Mouse (Mus musculus) forebrain, embryonic 10.5 days (tissue): Measurements from ENCODE around the gene Fam219b. TPM values are rescaled to one million over a fixed set of nuclear protein-coding genes. Genes with fewer than 3 reads are reported as not detected.

Experiments used
- DNase-seq: peaks from one replicate; pipeline ENCODE4 v3.0.0-alpha.2; 2017; ENCODE audit warnings: low spot score; ENCODE audit errors: extremely low spot score
- H3K27ac ChIP-seq: fragments of 300-500 bp; sonication (generic); 2 replicates; pipeline ENCODE4 v1.5.1; 2016; ENCODE audit warnings: mild to moderate bottlenecking
- H3K27me3 ChIP-seq: fragments of 300-500 bp; sonication (generic); 2 replicates; pipeline ENCODE4 v1.6.1; 2016; ENCODE audit warnings: mild to moderate bottlenecking; ENCODE audit not compliant: poor library complexity, severe bottlenecking
- H3K36me3 ChIP-seq: fragments of 300-500 bp; sonication (generic); replicated peaks from 2 replicates; pipeline ENCODE4 v1.6.1; 2016; ENCODE audit warnings: mild to moderate bottlenecking, moderate library complexity
- H3K4me1 ChIP-seq: fragments of 300-500 bp; sonication (generic); 2 replicates; pipeline ENCODE4 v1.6.1; 2016
- H3K4me3 ChIP-seq: fragments of 300-500 bp; sonication (generic); 2 replicates; pipeline ENCODE4 v1.5.1; 2016; ENCODE audit warnings: mild to moderate bottlenecking, moderate library complexity
- H3K9me3 ChIP-seq: fragments of 300-500 bp; sonication (generic); 2 replicates; pipeline ENCODE4 v1.6.1; 2016; ENCODE audit warnings: mild to moderate bottlenecking, moderate library complexity
- WGBS: fragments of 180-500 bp; shearing (Covaris S2); methylation state at CpG from one replicate; pipeline ENCODE4 v1.1.7; 2016; 5-methylcytosine and 5-hydroxymethylcytosine counted together
- polyA plus RNA-seq: library from polyadenylated mRNA; unstranded; fragments of >200 nt; fragmentation: Nextera tagmentation; extraction: Ambion mirVana; gene quantifications from 2 replicates; pipeline ENCODE4 v1.2.1, GENCODE M21; 2016

Fam219b gene
- polyA plus RNA-seq, 1 experiment from 2014 or later = 18.7 TPM

DNA sequence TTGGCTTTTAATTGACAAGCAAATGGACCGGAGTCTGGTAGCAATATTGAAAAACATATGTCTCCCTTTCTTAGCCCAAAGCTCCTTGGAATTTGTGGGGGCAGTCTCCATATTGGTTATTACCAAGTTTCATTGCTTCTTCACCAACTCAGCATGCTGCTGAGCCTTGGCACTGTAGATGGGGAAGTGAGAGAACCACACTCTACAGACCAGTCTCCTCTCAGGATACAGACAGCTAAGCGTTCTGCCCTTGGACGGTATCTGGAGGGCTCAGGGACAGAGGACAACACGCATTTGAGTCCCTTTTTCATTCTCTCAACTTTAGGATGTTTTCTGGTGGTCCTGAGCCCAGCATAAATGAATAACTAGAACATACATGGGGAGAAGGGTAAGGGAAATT is 21.3 kb downstream of the Fam219b start:
- Histone ChIP-seq H3K27ac (no peak overlapping the region), H3K4me3 (no peak overlapping the region), H3K9me3 (no peaks in the 10 kb centered on the region), H3K36me3 (no peaks in the 10 kb centered on the region), H3K4me1 (peaks cover 41% of the 10 kb centered on the region), H3K27me3 (no peaks in the 10 kb centered on the region)
- DNase-seq = no peak
- 93% methylated on average over 4 of the region's 4 CpGs for WGBS

DNA sequence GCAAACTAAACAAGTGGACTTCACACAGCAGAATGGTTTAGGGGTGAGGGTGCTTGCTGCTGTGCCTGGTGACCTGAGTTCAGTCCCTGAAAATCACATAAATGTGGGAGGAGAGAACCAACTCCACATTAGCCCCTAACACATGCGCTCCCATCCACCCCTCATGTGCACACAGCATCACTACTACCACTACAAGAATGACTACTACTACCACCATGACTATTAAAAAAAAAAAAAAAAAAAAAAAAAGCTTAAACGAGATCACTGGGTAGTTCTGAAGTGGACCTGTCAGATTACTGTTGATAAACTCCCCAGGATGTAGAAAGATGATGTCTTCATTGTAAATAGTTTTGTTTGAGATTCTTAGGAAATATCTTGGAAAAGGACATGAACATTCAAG is 22.2 kb downstream of the Fam219b start:
- H3K27me3 ChIP-seq = no peaks in the 10 kb centered on the region
- peaks cover 33% of the 10 kb centered on the region for H3K4me1 ChIP-seq
- H3K36me3 ChIP-seq = no peaks in the 10 kb centered on the region
- no peak overlapping the region for H3K27ac ChIP-seq
- no peak for DNase-seq
- H3K9me3 ChIP-seq = no peaks in the 10 kb centered on the region
- no peak overlapping the region for H3K4me3 ChIP-seq
- WGBS = 70% methylated on average over 2 of the region's 2 CpGs

DNA sequence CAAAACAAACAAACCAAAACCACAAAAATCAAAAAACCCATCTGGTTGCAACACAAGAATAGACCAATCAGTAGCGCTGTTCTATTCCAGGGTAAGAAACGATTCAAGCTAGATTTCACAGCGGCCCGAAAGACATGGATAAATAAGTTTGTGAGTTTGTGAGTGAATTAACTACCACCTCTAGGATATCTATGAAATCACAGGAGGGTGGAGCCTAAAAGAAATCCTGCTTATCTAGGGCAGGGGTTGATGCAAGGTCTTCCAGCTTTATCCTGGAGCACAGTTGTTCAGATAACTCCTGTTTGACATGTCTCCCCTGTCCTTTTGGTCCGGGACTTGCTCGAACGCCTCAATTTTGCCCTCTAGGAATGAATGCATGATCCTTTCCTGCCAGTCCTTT is 22.9 kb downstream of the Fam219b start:
- peak overlapping the region; percentile 90 for H3K27ac ChIP-seq
- H3K4me1 ChIP-seq = peaks cover 26% of the 10 kb centered on the region
- 29% methylated on average over 7 of the region's 7 CpGs for WGBS

DNA sequence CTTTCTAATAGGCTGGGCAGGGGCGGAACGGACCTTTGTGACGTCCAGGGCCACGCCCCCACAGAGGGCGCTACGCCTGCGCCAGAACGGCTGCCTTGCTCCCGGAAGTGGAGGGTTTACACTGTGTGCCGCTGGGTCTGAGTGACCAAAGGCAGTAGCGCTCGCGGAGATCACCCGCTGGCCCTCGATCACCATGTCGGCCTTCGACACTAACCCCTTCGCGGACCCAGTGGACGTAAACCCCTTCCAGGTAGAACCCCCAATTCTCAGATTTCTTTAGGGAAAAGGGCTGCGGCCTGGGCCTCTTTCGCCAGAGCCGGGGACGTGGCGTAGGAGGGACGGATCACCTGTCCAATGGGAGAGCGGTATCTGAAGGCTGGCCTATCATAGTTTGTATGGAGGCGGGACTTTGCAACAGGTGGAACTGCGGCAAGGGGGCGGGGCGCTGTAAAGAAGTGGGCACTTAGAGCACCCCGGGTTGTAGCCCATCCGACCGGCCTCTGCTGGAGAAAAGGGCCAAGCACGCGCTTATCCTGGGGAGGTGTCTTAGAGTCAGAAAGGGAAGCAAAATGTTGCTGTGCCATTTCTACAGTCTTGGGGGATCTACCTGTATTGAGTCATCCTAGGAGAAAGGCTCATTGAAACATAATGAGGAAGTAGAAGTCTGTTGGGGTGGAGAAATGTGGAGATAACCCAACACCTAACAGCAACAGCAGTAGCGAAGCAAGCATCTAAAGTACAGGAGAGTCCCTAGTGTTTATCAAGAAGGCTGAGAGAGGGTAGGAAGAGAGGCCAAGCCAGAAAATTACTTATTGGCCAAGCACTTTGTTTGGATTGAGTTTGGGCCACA is 23.8 kb downstream of the Fam219b start, which contains the start of gene Scamp2:
TSS of gene Scamp2 (plus strand) at position 83 of the 850 bp plus-strand sequence.
- 0 out of 2 replicates have a peak, but pooled peaks cover 3% of the 10 kb centered on the region for H3K36me3 ChIP-seq
- peaks cover 30% of the 10 kb centered on the region for H3K4me1 ChIP-seq
- 1% methylated on average over 37 of the region's 37 CpGs for WGBS

More for the DNA sequence above, 22.9 kb downstream of the Fam219b start:
- Histone ChIP-seq H3K27me3 (no peaks in the 10 kb centered on the region), H3K4me3 (peak overlapping the region; percentile 74), H3K9me3 (no peaks in the 10 kb centered on the region), H3K36me3 (no peaks in the 10 kb centered on the region)
- no peak for DNase-seq

DNA sequence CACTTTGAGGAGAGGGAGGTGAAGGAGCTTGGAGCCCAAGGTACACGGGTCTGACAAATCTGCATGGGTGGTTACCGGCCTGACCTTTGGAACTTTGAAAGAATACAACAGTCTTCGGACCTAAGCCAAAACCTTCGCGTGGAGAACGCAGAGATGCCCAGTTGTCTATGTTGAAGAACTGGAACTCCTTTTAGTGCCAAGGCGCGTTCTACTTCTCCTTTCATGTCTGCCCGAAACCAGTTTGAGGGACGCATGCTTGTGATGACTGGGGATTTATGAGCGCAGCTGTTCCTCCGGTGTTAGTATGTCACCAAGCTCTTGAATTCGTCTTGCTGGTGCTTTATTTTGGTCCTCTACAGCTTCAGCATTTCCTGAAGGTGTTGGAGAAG is 24.4 kb downstream of the Fam219b start:
- H3K27ac ChIP-seq = peak overlapping the region; percentile 90; the same call in 1 of the 2 replicates
- no peak for DNase-seq
- H3K9me3 ChIP-seq = no peaks in the 10 kb centered on the region
- H3K27me3 ChIP-seq = no peaks in the 10 kb centered on the region
- peaks cover 30% of the 10 kb centered on the region for H3K4me1 ChIP-seq
- H3K4me3 ChIP-seq = peak overlapping the region; percentile 74
- WGBS = 81% methylated on average over 13 of the region's 13 CpGs
- 0 out of 2 replicates have a peak, but pooled peaks cover 3% of the 10 kb centered on the region for H3K36me3 ChIP-seq

More for the DNA sequence above, 23.8 kb downstream of the Fam219b start, which contains the start of gene Scamp2:
- Histone ChIP-seq H3K4me3 (peak within 1 kb of the TSS; percentile 74), H3K27ac (peak within 1 kb of the TSS; percentile 90), H3K9me3 (no peaks in the 10 kb centered on the region), H3K27me3 (no peaks in the 10 kb centered on the region)
- peak; percentile 95 for DNase-seq

DNA sequence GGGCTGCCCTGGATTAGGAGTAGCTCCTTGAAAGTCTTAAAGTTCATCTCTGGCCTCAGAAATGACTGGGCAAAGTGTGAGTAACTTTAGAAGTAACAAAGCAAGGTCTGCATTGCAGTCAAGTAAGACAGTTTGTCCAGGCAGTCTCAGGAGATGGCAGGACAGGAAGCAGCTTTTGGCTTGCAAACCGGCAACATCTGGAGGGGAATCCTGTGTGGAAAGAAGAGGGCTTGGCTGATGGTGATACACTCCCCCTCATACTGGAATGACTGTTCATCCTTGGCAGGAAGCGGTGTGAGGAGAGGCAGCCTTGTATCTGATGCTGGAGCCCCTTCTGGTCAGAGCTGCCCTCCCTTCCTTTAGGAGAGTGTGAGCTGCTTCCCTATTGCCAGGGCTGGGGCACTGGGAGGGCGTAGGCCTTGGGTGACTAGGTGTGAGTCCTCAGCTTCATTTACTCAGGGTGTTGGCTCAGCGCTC is 25.6 kb downstream of the Fam219b start:
- Histone ChIP-seq H3K9me3 (no peaks in the 10 kb centered on the region), H3K27me3 (no peaks in the 10 kb centered on the region), H3K36me3 (peaks cover 6% of the 10 kb centered on the region), H3K4me3 (no peak overlapping the region), H3K27ac (no peak overlapping the region), H3K4me1 (peaks cover 30% of the 10 kb centered on the region)
- DNase-seq = no peak
- 87% methylated on average over 4 of the region's 4 CpGs for WGBS

DNA sequence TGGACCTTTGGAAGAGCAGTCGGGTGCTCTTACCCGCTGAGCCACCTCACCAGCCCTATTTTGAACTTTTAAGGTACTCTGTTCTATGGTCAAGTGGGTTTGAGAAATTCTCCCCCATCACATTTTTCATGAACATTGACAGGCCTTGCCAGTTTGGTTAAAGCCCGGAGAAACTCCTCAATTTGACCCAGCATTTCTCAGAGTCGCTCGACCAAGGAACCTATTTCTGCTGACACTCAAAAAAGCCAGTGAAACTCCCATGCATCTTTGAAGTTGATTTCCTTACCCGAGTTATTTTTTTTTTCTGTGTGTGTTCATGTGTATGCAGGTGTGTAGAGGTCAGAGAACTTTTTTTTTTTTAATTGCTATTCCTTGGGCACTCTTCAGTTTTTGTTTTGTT is 27.3 kb downstream of the Fam219b start:
- no peaks in the 10 kb centered on the region for H3K9me3 ChIP-seq
- H3K36me3 ChIP-seq = peaks cover 22% of the 10 kb centered on the region
- H3K4me1 ChIP-seq = peaks cover 30% of the 10 kb centered on the region
- no peak overlapping the region for H3K4me3 ChIP-seq
- no peaks in the 10 kb centered on the region for H3K27me3 ChIP-seq
- 89% methylated on average over 6 of the region's 6 CpGs for WGBS
- no peak overlapping the region for H3K27ac ChIP-seq
- no peak for DNase-seq

DNA sequence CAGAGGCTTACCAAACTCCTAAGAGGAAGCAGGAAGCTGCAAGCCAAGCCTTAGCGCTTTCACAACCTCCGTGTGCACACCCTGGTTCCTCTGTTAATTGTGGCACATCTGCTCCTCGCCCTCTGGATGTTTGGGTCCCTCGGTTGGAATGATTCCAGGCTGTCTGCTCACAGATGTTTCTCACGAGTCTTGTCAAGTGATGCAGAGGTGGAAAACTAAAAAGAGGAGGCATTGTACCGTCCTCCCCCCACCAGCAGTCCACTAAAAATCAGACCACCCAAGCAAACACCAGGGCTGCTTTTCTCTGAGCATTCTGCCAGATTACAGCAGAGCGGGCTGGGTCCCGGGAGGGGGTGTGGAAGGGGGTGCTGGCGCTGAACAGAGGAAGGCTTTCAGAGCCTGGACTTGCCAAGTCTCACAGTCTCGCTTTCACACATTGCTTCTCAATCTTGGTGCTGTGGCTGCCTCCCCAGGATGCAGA is 28.5 kb downstream of the Fam219b start:
- Histone ChIP-seq H3K27me3 (no peaks in the 10 kb centered on the region), H3K36me3 (peaks cover 34% of the 10 kb centered on the region), H3K4me3 (no peak overlapping the region), H3K27ac (0 out of 2 replicates have a peak overlapping the region, but pooled peaks have one; percentile 11), H3K9me3 (no peaks in the 10 kb centered on the region), H3K4me1 (peaks cover 24% of the 10 kb centered on the region)
- WGBS = 66% methylated on average over 10 of the region's 10 CpGs
- DNase-seq = no peak

DNA sequence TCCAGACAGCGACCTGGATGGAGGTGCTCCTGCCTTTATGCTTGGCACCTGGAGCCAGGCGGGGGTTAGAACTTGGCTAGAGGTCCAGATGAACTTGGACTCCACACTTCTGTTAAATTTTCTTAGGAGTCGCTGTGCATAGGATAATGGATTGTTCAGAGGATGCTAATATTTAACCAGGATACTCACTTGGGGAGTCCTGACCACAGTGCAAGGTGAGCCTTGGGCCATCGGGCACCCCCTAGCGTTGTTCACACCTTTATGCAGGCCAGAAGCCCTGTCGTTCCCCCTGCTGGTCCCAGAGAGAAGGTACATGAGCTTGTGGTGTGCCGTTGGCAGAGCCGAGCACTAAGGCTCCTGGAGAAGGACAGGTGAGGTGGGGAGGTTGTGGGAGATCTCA is 29.5 kb downstream of the Fam219b start:
- no peak overlapping the region for H3K4me3 ChIP-seq
- no peaks in the 10 kb centered on the region for H3K9me3 ChIP-seq
- H3K27me3 ChIP-seq = no peaks in the 10 kb centered on the region
- H3K4me1 ChIP-seq = peaks cover 17% of the 10 kb centered on the region
- no peak for DNase-seq
- no peak overlapping the region for H3K27ac ChIP-seq
- peaks cover 43% of the 10 kb centered on the region for H3K36me3 ChIP-seq
- 59% methylated on average over 8 of the region's 8 CpGs for WGBS

DNA sequence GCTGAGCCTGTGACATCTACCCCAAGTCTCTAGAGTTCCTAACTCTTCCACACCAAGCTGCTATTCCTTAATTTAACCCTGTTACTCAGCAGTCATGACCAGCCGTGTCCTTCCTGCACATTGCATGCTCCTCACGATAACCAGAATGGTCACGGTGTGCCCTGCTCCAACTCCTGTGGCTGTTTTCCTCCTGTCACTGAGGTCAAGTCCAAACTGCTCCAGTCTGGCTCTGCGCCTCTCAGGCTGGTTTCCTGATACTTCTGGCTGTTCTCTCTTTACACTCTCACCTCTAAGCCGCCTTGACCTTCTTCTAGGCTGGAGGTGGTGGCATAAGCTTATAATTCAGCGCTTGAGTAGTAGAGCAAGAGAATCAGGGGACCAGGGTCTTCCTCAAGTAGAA is 31.2 kb downstream of the Fam219b start:
- H3K27ac ChIP-seq = no peak overlapping the region
- DNase-seq = no peak
- no peaks in the 10 kb centered on the region for H3K9me3 ChIP-seq
- H3K27me3 ChIP-seq = no peaks in the 10 kb centered on the region
- H3K4me3 ChIP-seq = no peak overlapping the region
- H3K36me3 ChIP-seq = peaks cover 51% of the 10 kb centered on the region
- H3K4me1 ChIP-seq = peaks cover 3% of the 10 kb centered on the region
- 97% methylated on average over 6 of the region's 6 CpGs for WGBS

DNA sequence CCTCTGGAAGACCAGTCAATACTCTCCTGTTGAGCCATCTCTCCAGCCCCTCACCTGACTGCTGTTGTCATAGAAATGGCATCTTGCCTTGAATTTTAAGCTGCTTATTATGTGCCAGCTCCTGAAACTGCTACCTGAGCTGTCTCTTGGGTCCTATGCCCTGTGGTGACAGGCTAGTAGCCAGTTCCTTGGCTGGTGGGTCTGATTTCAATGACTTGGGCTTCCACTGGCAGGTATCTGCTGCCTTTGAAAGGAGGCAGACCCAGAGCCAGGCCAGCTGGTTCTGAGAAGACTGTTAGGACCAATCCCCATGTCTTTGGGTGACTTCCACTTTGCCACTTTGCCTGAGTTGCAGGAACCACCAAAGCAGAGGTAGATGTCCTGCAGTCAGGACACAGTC is 37.1 kb downstream of the Fam219b start:
- no peak overlapping the region for H3K4me3 ChIP-seq
- H3K4me1 ChIP-seq = no peaks in the 10 kb centered on the region
- no peaks in the 10 kb centered on the region for H3K9me3 ChIP-seq
- no peak for DNase-seq
- no peaks in the 10 kb centered on the region for H3K27me3 ChIP-seq
- H3K36me3 ChIP-seq = peaks cover 61% of the 10 kb centered on the region
- H3K27ac ChIP-seq = no peak overlapping the region

DNA sequence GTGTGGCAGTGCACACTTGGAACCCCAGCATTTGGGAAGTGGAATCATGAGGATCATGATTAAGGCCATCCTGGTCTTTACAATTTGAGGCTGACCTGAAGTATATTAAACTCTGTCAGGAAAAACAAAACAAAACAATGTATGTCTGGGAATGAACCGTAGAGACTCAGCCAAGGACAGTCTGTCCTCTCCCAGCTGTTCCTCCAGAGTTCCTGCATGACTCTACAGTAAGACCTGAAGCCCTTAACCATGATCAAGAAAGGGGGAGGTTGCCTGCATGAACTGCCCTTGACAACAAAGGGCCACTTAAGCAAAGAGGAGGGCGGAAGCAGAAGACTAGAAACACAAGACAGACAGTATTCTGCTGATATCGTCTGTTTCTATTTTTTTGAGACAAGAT is 38.2 kb downstream of the Fam219b start:
- DNase-seq = no peak
- WGBS = 89% methylated on average over 3 of the region's 3 CpGs
- no peak overlapping the region for H3K27ac ChIP-seq
- H3K9me3 ChIP-seq = no peaks in the 10 kb centered on the region
- no peak overlapping the region for H3K4me3 ChIP-seq
- H3K4me1 ChIP-seq = no peaks in the 10 kb centered on the region
- peaks cover 62% of the 10 kb centered on the region for H3K36me3 ChIP-seq
- no peaks in the 10 kb centered on the region for H3K27me3 ChIP-seq

DNA sequence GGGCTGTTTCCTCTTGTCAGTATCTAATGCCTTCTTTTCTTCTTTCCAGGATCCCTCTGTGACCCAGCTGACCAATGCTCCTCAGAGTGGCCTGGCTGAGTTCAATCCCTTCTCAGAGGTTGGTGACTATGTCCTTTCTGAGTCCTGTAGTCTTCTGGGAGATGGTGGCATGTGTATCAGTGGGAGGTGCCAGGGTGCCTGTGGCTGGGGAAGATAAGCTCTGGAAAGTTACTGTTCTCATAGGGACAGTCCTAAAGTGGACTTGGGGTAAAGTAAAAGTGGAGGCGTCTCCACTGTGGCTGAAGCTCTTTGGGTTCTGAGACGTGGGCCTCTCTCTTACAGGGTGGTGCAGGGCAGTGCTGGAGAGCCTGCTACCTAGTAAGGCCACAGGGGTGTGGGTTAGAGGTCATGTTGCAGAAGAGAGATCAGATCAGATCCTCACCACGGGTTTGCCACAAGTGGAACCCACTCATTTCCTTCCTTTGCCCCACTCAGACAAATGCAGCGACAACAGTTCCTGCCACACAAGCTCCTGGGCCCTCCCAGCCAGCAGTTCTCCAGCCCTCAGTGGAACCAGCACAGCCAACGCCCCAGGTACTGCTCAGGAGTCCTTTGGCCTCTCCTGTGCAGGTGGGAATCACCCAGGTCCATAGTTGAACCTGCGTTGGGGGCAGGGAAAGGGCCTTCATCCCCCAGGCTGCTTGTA is 40.0 kb downstream of the Fam219b start:
- 89% methylated on average over 6 of the region's 6 CpGs for WGBS
- H3K4me1 ChIP-seq = no peaks in the 10 kb centered on the region
- no peaks in the 10 kb centered on the region for H3K27me3 ChIP-seq
- peaks cover 64% of the 10 kb centered on the region for H3K36me3 ChIP-seq
- no peaks in the 10 kb centered on the region for H3K9me3 ChIP-seq
- DNase-seq = no peak
- H3K4me3 ChIP-seq = no peak overlapping the region
- H3K27ac ChIP-seq = no peak overlapping the region
